Mouse (Mus musculus): ENCODE data around the gene Pknox2. TPM values are rescaled to one million over a fixed set of nuclear protein-coding genes. Genes with fewer than 3 reads are reported as not detected.

Gene Pknox2
- polyA plus RNA-seq, 2 experiments: 7.3 to 14.5 TPM

GRCm38 (mm10) chr9:37178911-37179310, 31.7 kb upstream of the Pknox2 start:
- DNase-seq (ENCODE audit: low spot score): no peak
- Histone ChIP-seq H3K27ac (replicated peaks; ENCODE audit: low read depth, low read length) (no peak overlapping the region), H3K36me3 (ENCODE audit: control insufficient read depth, insufficient read depth, low read length) (no peaks in the 10 kb centered on the region), H3K9ac (ENCODE audit: low read depth, low read length, severe bottlenecking) (no peak overlapping the region), H3K9me3 (ENCODE audit: control insufficient read depth, low read length) (no peaks in the 10 kb centered on the region), H3K4me3 (replicated peaks; ENCODE audit: low read length) (no peak overlapping the region), H3K27me3 (ENCODE audit: control insufficient read depth, insufficient read depth, low read length) (0 out of 2 replicates have a peak, but pooled peaks cover 7% of the 10 kb centered on the region), H3K4me1 (ENCODE audit: control insufficient read depth, insufficient read depth, low read length) (peaks cover 41% of the 10 kb centered on the region), H3K4me2 (replicated peaks; ENCODE audit: low read depth, low read length, severe bottlenecking) (no peak overlapping the region)
- TF ChIP-seq POLR2A (IDR thresholded peaks at IDR 0.05; ENCODE audit: borderline replicate concordance, extremely low read depth, insufficient read depth, insufficient read length): no peak
- 32% methylated on average over 4 of the region's 4 CpGs for WGBS
- ATAC-seq (ENCODE audit: low FRiP score, low read depth): no peak

- peaks cover 54% of the 10 kb centered on the region for H3K4me1 ChIP-seq (ENCODE audit: control insufficient read depth, insufficient read depth, low read length)
- H3K9ac ChIP-seq (ENCODE audit: low read depth, low read length, severe bottlenecking): no peak overlapping the region
- DNase-seq (ENCODE audit: low spot score) (no peak), ATAC-seq (ENCODE audit: low FRiP score, low read depth) (peak; percentile 47; the same call in 1 of the 2 replicates)
- TF ChIP-seq POLR2A (IDR thresholded peaks at IDR 0.05; ENCODE audit: borderline replicate concordance, extremely low read depth, insufficient read depth, insufficient read length): no peak
- H3K9me3 ChIP-seq (ENCODE audit: control insufficient read depth, low read length): no peaks in the 10 kb centered on the region
- H3K27me3 ChIP-seq (ENCODE audit: control insufficient read depth, insufficient read depth, low read length): 0 out of 2 replicates have a peak, but pooled peaks cover 7% of the 10 kb centered on the region
- H3K27ac ChIP-seq (replicated peaks; ENCODE audit: low read depth, low read length): no peak overlapping the region
- H3K4me2 ChIP-seq (replicated peaks; ENCODE audit: low read depth, low read length, severe bottlenecking): no peak overlapping the region
- no peak overlapping the region for H3K4me3 ChIP-seq (replicated peaks; ENCODE audit: low read length)
- WGBS: 33% methylated on average over 8 of the region's 8 CpGs
- H3K36me3 ChIP-seq (ENCODE audit: control insufficient read depth, insufficient read depth, low read length): no peaks in the 10 kb centered on the region
These were observed 30.3 kb upstream of the Pknox2 start for GRCm38 (mm10) chr9:37177551-37177950.

- no peak overlapping the region for H3K27ac ChIP-seq (replicated peaks; ENCODE audit: low read depth, low read length)
These were observed 29.9 kb upstream of the Pknox2 start for GRCm38 (mm10) chr9:37177107-37177506.

GRCm38 (mm10) chr9:37176002-37176401, 28.8 kb upstream of the Pknox2 start:
- Histone ChIP-seq H3K36me3 (ENCODE audit: control insufficient read depth, insufficient read depth, low read length) (no peaks in the 10 kb centered on the region), H3K4me1 (ENCODE audit: control insufficient read depth, insufficient read depth, low read length) (peaks cover 58% of the 10 kb centered on the region), H3K27me3 (ENCODE audit: control insufficient read depth, insufficient read depth, low read length) (0 out of 2 replicates have a peak, but pooled peaks cover 7% of the 10 kb centered on the region), H3K27ac (replicated peaks; ENCODE audit: low read depth, low read length) (no peak overlapping the region), H3K4me3 (replicated peaks; ENCODE audit: low read length) (no peak overlapping the region), H3K4me2 (replicated peaks; ENCODE audit: low read depth, low read length, severe bottlenecking) (no peak overlapping the region), H3K9ac (ENCODE audit: low read depth, low read length, severe bottlenecking) (no peak overlapping the region), H3K9me3 (ENCODE audit: control insufficient read depth, low read length) (no peaks in the 10 kb centered on the region)
- no peak for TF ChIP-seq POLR2A (IDR thresholded peaks at IDR 0.05; ENCODE audit: borderline replicate concordance, extremely low read depth, insufficient read depth, insufficient read length)
- ATAC-seq (ENCODE audit: low FRiP score, low read depth): no peak
- DNase-seq (ENCODE audit: low spot score): no peak
- WGBS: 57% methylated on average over 3 of the region's 3 CpGs

More at GRCm38 (mm10) chr9:37177107-37177506, 29.9 kb upstream of the Pknox2 start:
- TF ChIP-seq POLR2A (IDR thresholded peaks at IDR 0.05; ENCODE audit: borderline replicate concordance, extremely low read depth, insufficient read depth, insufficient read length): no peak
- Histone ChIP-seq H3K9ac (ENCODE audit: low read depth, low read length, severe bottlenecking) (no peak overlapping the region), H3K27me3 (ENCODE audit: control insufficient read depth, insufficient read depth, low read length) (0 out of 2 replicates have a peak, but pooled peaks cover 7% of the 10 kb centered on the region), H3K9me3 (ENCODE audit: control insufficient read depth, low read length) (no peaks in the 10 kb centered on the region), H3K4me2 (replicated peaks; ENCODE audit: low read depth, low read length, severe bottlenecking) (no peak overlapping the region), H3K4me3 (replicated peaks; ENCODE audit: low read length) (no peak overlapping the region), H3K36me3 (ENCODE audit: control insufficient read depth, insufficient read depth, low read length) (no peaks in the 10 kb centered on the region), H3K4me1 (ENCODE audit: control insufficient read depth, insufficient read depth, low read length) (peaks cover 58% of the 10 kb centered on the region)
- ATAC-seq (ENCODE audit: low FRiP score, low read depth) (peak; percentile 70), DNase-seq (ENCODE audit: low spot score) (peak; percentile 58)
- 2% methylated on average over 5 of the region's 5 CpGs for WGBS

- H3K4me1 ChIP-seq (ENCODE audit: control insufficient read depth, insufficient read depth, low read length): peaks cover 49% of the 10 kb centered on the region
- peak overlapping the region; percentile 43; the same call in 1 of the 2 replicates for H3K27ac ChIP-seq (replicated peaks; ENCODE audit: low read depth, low read length)
- no peak for TF ChIP-seq POLR2A (IDR thresholded peaks at IDR 0.05; ENCODE audit: borderline replicate concordance, extremely low read depth, insufficient read depth, insufficient read length)
- no peak overlapping the region for H3K4me3 ChIP-seq (replicated peaks; ENCODE audit: low read length)
- H3K27me3 ChIP-seq (ENCODE audit: control insufficient read depth, insufficient read depth, low read length): 0 out of 2 replicates have a peak, but pooled peaks cover 3% of the 10 kb centered on the region
- DNase-seq (ENCODE audit: low spot score): peak; percentile 32
- H3K36me3 ChIP-seq (ENCODE audit: control insufficient read depth, insufficient read depth, low read length): no peaks in the 10 kb centered on the region
- no peak overlapping the region for H3K9ac ChIP-seq (ENCODE audit: low read depth, low read length, severe bottlenecking)
- no peak overlapping the region for H3K4me2 ChIP-seq (replicated peaks; ENCODE audit: low read depth, low read length, severe bottlenecking)
- peak; percentile 3; the same call in 1 of the 2 replicates for ATAC-seq (ENCODE audit: low FRiP score, low read depth)
- WGBS: 14% methylated on average over 5 of the region's 5 CpGs
- no peaks in the 10 kb centered on the region for H3K9me3 ChIP-seq (ENCODE audit: control insufficient read depth, low read length)
These were observed 26.2 kb upstream of the Pknox2 start for GRCm38 (mm10) chr9:37173376-37173775.

Data from limb, embryonic 14.5 days (tissue).